Mouse (Mus musculus) ES-Bruce4 (cell line): ENCODE measurements at regions not wholly inside any gene's neighbourhood (a gene's known extent, or its start where the extent isn't known, plus 50 kb on each side); places are given as distances from the start of the nearest gene placed in this dataset.

Experiments used
- H3K27ac ChIP-seq: 2 replicates; pipeline ENCODE4 v1.5.1; 2012; ENCODE audit warnings: low read length, inconsistent platforms; ENCODE audit not compliant: insufficient read depth
- H3K27me3 ChIP-seq: 2 replicates; pipeline ENCODE4 v1.6.1; 2012; ENCODE audit warnings: mild to moderate bottlenecking, low read length, inconsistent platforms; ENCODE audit not compliant: control insufficient read depth, poor library complexity, insufficient read depth, severe bottlenecking
- H3K36me3 ChIP-seq: 2 replicates; pipeline ENCODE4 v1.6.1; 2012; ENCODE audit warnings: inconsistent platforms, mild to moderate bottlenecking, low read length, moderate library complexity; ENCODE audit not compliant: control insufficient read depth, poor library complexity, insufficient read depth, severe bottlenecking
- H3K4me1 ChIP-seq: one replicate; pipeline ENCODE4 v1.8.1; 2011; ENCODE audit warnings: low read length; ENCODE audit not compliant: control insufficient read depth, insufficient read depth
- H3K4me3 ChIP-seq: 2 replicates; pipeline ENCODE4 v1.5.1; 2011; ENCODE audit warnings: low read depth, mild to moderate bottlenecking, low read length
- H3K9ac ChIP-seq: 2 replicates; pipeline ENCODE4 v1.6.1; 2012; ENCODE audit warnings: low read depth, mild to moderate bottlenecking, inconsistent platforms; ENCODE audit not compliant: poor library complexity, severe bottlenecking
- H3K9me3 ChIP-seq: replicated peaks from 2 replicates; pipeline ENCODE4 v1.6.1; 2012; ENCODE audit warnings: mild to moderate bottlenecking, low read length, inconsistent platforms; ENCODE audit not compliant: control insufficient read depth, poor library complexity, insufficient read depth, severe bottlenecking
- CTCF ChIP-seq: IDR thresholded peaks from one replicate; pipeline ENCODE4 v1.8.1; 2011; ENCODE audit warnings: low read depth, low read length
- EP300 ChIP-seq: IDR thresholded peaks from 2 replicates; pipeline ENCODE4 v1.6.1; 2011; ENCODE audit warnings: low read depth, low read length; ENCODE audit not compliant: insufficient read depth
- POLR2A ChIP-seq: IDR thresholded peaks from one replicate; pipeline ENCODE4 v1.8.1; 2011; ENCODE audit warnings: low read length; ENCODE audit not compliant: insufficient read depth

DNA sequence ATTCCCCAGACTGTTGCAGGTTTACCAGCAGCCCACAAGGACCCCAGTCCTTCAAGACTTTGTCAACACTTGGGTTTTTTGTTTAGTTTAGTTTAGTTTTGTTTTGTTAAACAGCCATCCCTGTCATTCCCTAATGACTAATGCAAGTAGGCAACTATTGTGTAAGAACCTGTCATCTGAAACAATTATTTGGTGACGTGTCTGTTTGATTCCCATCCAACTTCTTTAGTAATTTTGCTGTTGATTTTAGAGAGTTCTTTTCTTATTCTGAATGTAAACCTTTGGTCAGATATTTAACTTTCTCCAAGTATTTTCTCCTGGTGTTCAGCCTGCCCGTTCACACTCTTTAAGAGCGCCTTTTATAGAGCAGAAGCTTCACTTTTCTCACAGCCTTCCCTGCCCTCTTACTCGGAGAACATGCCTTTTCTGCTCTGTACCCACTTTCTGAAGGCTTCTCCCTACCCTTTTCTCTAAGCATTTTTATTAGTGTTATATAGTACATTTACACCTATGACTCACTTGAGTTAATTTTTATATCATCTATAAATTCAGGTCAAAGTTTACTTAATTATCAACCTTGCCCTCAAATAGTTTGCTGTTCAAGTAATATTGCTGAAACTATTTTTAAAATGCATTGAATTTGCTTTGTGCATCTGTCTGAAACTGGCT, 82.0 kb downstream of the Ccdc71l start:
- Histone ChIP-seq H3K4me3 (no peak overlapping the region), H3K36me3 (no peaks in the 10 kb centered on the region), H3K27ac (no peak overlapping the region), H3K4me1 (no peaks in the 10 kb centered on the region), H3K27me3 (no peaks in the 10 kb centered on the region), H3K9ac (no peak overlapping the region), H3K9me3 (peaks cover 5% of the 10 kb centered on the region; the same call in 1 of the 2 replicates)
- no peak for TF ChIP-seq CTCF
- no peak for TF ChIP-seq POLR2A
- TF ChIP-seq EP300 = no peak

GRCm38 (mm10) chr12:32465371-32465770, 86.9 kb downstream of the Ccdc71l start:
- no peak overlapping the region for H3K27ac ChIP-seq
- TF ChIP-seq CTCF = no peak
- TF ChIP-seq POLR2A = no peak
- TF ChIP-seq EP300 = no peak
- H3K9me3 ChIP-seq = peaks cover 5% of the 10 kb centered on the region; the same call in 1 of the 2 replicates
- no peaks in the 10 kb centered on the region for H3K27me3 ChIP-seq
- H3K4me3 ChIP-seq = no peak overlapping the region
- H3K4me1 ChIP-seq = no peaks in the 10 kb centered on the region
- H3K36me3 ChIP-seq = no peaks in the 10 kb centered on the region
- H3K9ac ChIP-seq = no peak overlapping the region

GRCm38 (mm10) chr12:32469863-32470262, 91.4 kb downstream of the Ccdc71l start:
- no peaks in the 10 kb centered on the region for H3K36me3 ChIP-seq
- H3K27me3 ChIP-seq = no peaks in the 10 kb centered on the region
- no peak for TF ChIP-seq POLR2A
- TF ChIP-seq EP300 = no peak
- no peak for TF ChIP-seq CTCF
- H3K4me3 ChIP-seq = no peak overlapping the region
- H3K4me1 ChIP-seq = no peaks in the 10 kb centered on the region
- H3K27ac ChIP-seq = no peak overlapping the region
- H3K9me3 ChIP-seq = no peaks in the 10 kb centered on the region
- no peak overlapping the region for H3K9ac ChIP-seq

DNA sequence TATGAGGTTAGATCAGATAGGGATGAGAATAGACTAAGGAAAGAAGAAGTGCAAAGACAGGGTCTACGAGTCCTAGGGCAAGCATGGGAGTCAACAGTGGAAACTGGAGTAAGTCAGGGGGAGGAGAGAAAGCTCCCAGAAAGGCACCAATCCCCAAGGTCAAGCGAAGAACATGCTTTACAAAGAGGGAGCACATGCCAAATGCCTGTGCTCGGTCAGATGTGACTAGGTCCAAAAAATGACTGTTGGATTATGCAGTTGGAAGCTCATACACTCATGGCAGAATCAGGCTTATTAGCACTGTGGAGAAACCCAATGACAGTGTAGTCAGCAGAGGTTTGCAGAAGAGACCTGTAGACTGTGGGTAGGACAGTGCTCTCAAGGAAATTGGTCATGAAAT, 100.9 kb downstream of the Ccdc71l start:
- no peaks in the 10 kb centered on the region for H3K36me3 ChIP-seq
- H3K4me1 ChIP-seq = no peaks in the 10 kb centered on the region
- H3K9me3 ChIP-seq = no peaks in the 10 kb centered on the region
- no peaks in the 10 kb centered on the region for H3K27me3 ChIP-seq
- TF ChIP-seq POLR2A (no peak), CTCF (no peak), EP300 (no peak)
- H3K4me3 ChIP-seq = no peak overlapping the region
- H3K27ac ChIP-seq = no peak overlapping the region
- H3K9ac ChIP-seq = no peak overlapping the region

DNA sequence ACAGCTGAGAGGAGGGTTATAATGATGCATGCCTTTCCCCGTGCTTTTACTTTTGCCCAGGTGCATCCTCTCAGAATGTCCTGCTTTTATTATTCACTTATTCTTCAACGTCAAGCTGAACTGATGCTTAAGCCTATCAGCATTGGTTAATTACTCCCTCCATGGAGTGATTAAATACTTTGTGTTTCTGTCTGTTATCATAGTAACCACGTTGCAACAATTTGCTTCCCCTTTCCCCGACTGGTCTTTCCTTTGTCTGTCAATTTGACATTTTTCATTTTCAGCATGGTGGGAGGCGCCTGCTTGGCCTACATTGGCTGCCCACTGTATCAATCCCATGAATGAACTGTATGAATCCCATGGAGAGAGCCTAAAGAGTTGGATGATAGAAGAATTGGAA, 101.8 kb downstream of the Ccdc71l start:
- TF ChIP-seq EP300 (no peak), CTCF (no peak), POLR2A (no peak)

GRCm38 (mm10) chr12:32481051-32481450, 102.5 kb downstream of the Ccdc71l start:
- Histone ChIP-seq H3K4me3 (no peak overlapping the region), H3K27ac (no peak overlapping the region), H3K9ac (no peak overlapping the region), H3K36me3 (no peaks in the 10 kb centered on the region), H3K4me1 (no peaks in the 10 kb centered on the region), H3K27me3 (no peaks in the 10 kb centered on the region), H3K9me3 (no peaks in the 10 kb centered on the region)
- TF ChIP-seq EP300 = no peak
- no peak for TF ChIP-seq CTCF
- no peak for TF ChIP-seq POLR2A

More for the DNA sequence above, 101.8 kb downstream of the Ccdc71l start:
- Histone ChIP-seq H3K4me1 (no peaks in the 10 kb centered on the region), H3K27ac (no peak overlapping the region), H3K9me3 (no peaks in the 10 kb centered on the region), H3K9ac (no peak overlapping the region), H3K4me3 (no peak overlapping the region), H3K27me3 (no peaks in the 10 kb centered on the region), H3K36me3 (no peaks in the 10 kb centered on the region)
